Mouse (Mus musculus) myocyte (in vitro differentiated cells): ENCODE measurements around the gene Wdr63.

ENCODE experiments used
- CEBPB ChIP-seq: IDR thresholded peaks from 2 replicates; pipeline ENCODE4 v1.6.1; 2011; ENCODE audit warnings: mild to moderate bottlenecking, moderate library complexity; ENCODE audit not compliant: poor library complexity, insufficient read depth, severe bottlenecking
- MAX ChIP-seq: IDR thresholded peaks from one replicate; pipeline ENCODE4 v1.6.1; 2011; ENCODE audit warnings: low read depth, mild to moderate bottlenecking, control low read depth
- MYOD1 ChIP-seq, 3 experiments: IDR thresholded peaks; one replicate each; pipeline ENCODE4 v1.6.1; 2011; ENCODE audit warnings: control low read depth in 2 of 3, low read depth in 2 of 3, mild to moderate bottlenecking in 2 of 3, moderate library complexity in 1 of 3; ENCODE audit not compliant: insufficient read length in 2 of 3, control insufficient read depth in 1 of 3
- MYOG ChIP-seq, 3 experiments: IDR thresholded peaks; one replicate each; pipeline ENCODE4 v1.6.1; 2011; ENCODE audit warnings: control low read depth in 2 of 3, low read depth in 2 of 3, mild to moderate bottlenecking in 2 of 3; ENCODE audit not compliant: insufficient read length in 2 of 3, control insufficient read depth in 1 of 3, insufficient read depth in 1 of 3
- POLR2A ChIP-seq: IDR thresholded peaks from one replicate; pipeline ENCODE4 v1.6.1; 2011; ENCODE audit warnings: low read depth, mild to moderate bottlenecking, control low read depth, moderate library complexity; ENCODE audit not compliant: insufficient read length
- POLR2AphosphoS2 ChIP-seq: IDR thresholded peaks from one replicate; pipeline ENCODE4 v1.6.1; 2011; ENCODE audit warnings: low read depth, control low read depth; ENCODE audit not compliant: insufficient read length
- REST ChIP-seq: IDR thresholded peaks from one replicate; pipeline ENCODE4 v1.6.1; 2011; ENCODE audit warnings: mild to moderate bottlenecking, control low read depth, moderate library complexity; ENCODE audit not compliant: insufficient read depth, insufficient read length
- TCF3 ChIP-seq: IDR thresholded peaks from one replicate; pipeline ENCODE4 v1.6.1; 2011; ENCODE audit warnings: low read depth, control low read depth; ENCODE audit not compliant: insufficient read length
- USF1 ChIP-seq: IDR thresholded peaks from one replicate; pipeline ENCODE4 v1.6.1; 2011; ENCODE audit warnings: low read depth, mild to moderate bottlenecking, control low read depth, moderate library complexity

- no peak for TF ChIP-seq MYOG (IDR thresholded peaks at IDR 0.05; ENCODE audit: control insufficient read depth in 1 of 3, insufficient read depth in 1 of 3, insufficient read length in 2 of 3, low read depth in 2 of 3)
- no peak for TF ChIP-seq CEBPB
- TF ChIP-seq USF1: no peak
- TF ChIP-seq POLR2A: no peak
- no peak for TF ChIP-seq MAX
- no peak for TF ChIP-seq POLR2AphosphoS2
- TF ChIP-seq REST: no peak
- TF ChIP-seq MYOD1 (IDR thresholded peaks at IDR 0.05; ENCODE audit: control insufficient read depth in 1 of 3, insufficient read length in 2 of 3, low read depth in 2 of 3): no peak
- no peak for TF ChIP-seq TCF3
Measured at GRCm38 (mm10) chr3:146053873-146054272, 54.1 kb downstream of the Wdr63 start.
